Mouse (Mus musculus) forebrain, embryonic 12.5 days (tissue): ENCODE data around the gene Slc13a4. TPM values are rescaled to one million over a fixed set of nuclear protein-coding genes. Genes with fewer than 3 reads are reported as not detected.

ENCODE experiments used
- ATAC-seq: fragments of 200-750 bp; cut with Nextera tagmentation; 2 replicates; pipeline ENCODE4 v1.8.0; 2017; ENCODE audit warnings: moderate TSS enrichment; ENCODE audit not compliant: low FRiP score
- H3K27ac ChIP-seq: fragments of 300-500 bp; sonication (generic); 2 replicates; pipeline ENCODE4 v1.5.1; 2016; ENCODE audit warnings: mild to moderate bottlenecking
- H3K27me3 ChIP-seq: fragments of 300-500 bp; sonication (generic); 2 replicates; pipeline ENCODE4 v1.6.1; 2016; ENCODE audit warnings: mild to moderate bottlenecking
- H3K36me3 ChIP-seq: fragments of 300-500 bp; sonication (generic); replicated peaks from 2 replicates; pipeline ENCODE4 v1.6.1; 2016; ENCODE audit warnings: mild to moderate bottlenecking
- H3K4me1 ChIP-seq: fragments of 300-500 bp; sonication (generic); 2 replicates; pipeline ENCODE4 v1.6.1; 2016
- H3K4me2 ChIP-seq: fragments of 300-500 bp; sonication (generic); 2 replicates; pipeline ENCODE4 v1.6.1; 2016; ENCODE audit warnings: mild to moderate bottlenecking, moderate library complexity
- H3K4me3 ChIP-seq: fragments of 300-500 bp; sonication (generic); replicated peaks from 2 replicates; pipeline ENCODE4 v1.5.1; 2016; ENCODE audit warnings: mild to moderate bottlenecking
- H3K9ac ChIP-seq: fragments of 300-500 bp; sonication (generic); 2 replicates; pipeline ENCODE4 v1.6.1; 2016; ENCODE audit warnings: mild to moderate bottlenecking
- H3K9me3 ChIP-seq: fragments of 300-500 bp; sonication (generic); 2 replicates; pipeline ENCODE4 v1.6.1; 2016
- WGBS: fragments of 180-500 bp; shearing (Covaris S2); methylation state at CpG from one replicate; pipeline ENCODE4 v1.1.7; 2016; 5-methylcytosine and 5-hydroxymethylcytosine counted together
- polyA plus RNA-seq: library from polyadenylated mRNA; unstranded; fragments of >200 nt; fragmentation: Nextera tagmentation; extraction: Ambion mirVana; gene quantifications from 2 replicates; pipeline ENCODE4 v1.2.1, GENCODE M21; 2016

Gene Slc13a4
- polyA plus RNA-seq, 1 experiment from 2014 or later: 0.14 TPM

- Histone ChIP-seq H3K4me1 (no peaks in the 10 kb centered on the region), H3K27ac (no peak overlapping the region), H3K27me3 (no peaks in the 10 kb centered on the region), H3K4me3 (no peak overlapping the region), H3K4me2 (no peak overlapping the region), H3K9me3 (no peaks in the 10 kb centered on the region), H3K36me3 (no peaks in the 10 kb centered on the region), H3K9ac (no peak overlapping the region)
- no peak for ATAC-seq
- WGBS: 90% methylated on average over 7 of the region's 7 CpGs
These were observed 10.3 kb downstream of the Slc13a4 start for GRCm38 (mm10) chr6:35297516-35298227.

GRCm38 (mm10) chr6:35297001-35297400, 10.9 kb downstream of the Slc13a4 start:
- no peak for ATAC-seq
- H3K27me3 ChIP-seq: no peaks in the 10 kb centered on the region
- H3K9me3 ChIP-seq: no peaks in the 10 kb centered on the region
- H3K9ac ChIP-seq: no peak overlapping the region
- no peaks in the 10 kb centered on the region for H3K36me3 ChIP-seq
- no peaks in the 10 kb centered on the region for H3K4me1 ChIP-seq
- no peak overlapping the region for H3K27ac ChIP-seq
- no peak overlapping the region for H3K4me2 ChIP-seq
- 44% methylated on average over 2 of the region's 2 CpGs for WGBS
- H3K4me3 ChIP-seq: no peak overlapping the region

- no peak for ATAC-seq
- no peaks in the 10 kb centered on the region for H3K36me3 ChIP-seq
- H3K27me3 ChIP-seq: no peaks in the 10 kb centered on the region
- H3K9ac ChIP-seq: no peak overlapping the region
- H3K4me1 ChIP-seq: no peaks in the 10 kb centered on the region
- no peaks in the 10 kb centered on the region for H3K9me3 ChIP-seq
- no peak overlapping the region for H3K4me3 ChIP-seq
- H3K4me2 ChIP-seq: no peak overlapping the region
- H3K27ac ChIP-seq: no peak overlapping the region
- 88% methylated on average over 2 of the region's 2 CpGs for WGBS
These were observed 13.0 kb downstream of the Slc13a4 start for GRCm38 (mm10) chr6:35294964-35295363.

GRCm38 (mm10) chr6:35289676-35290075, 18.3 kb downstream of the Slc13a4 start:
- H3K9me3 ChIP-seq: no peaks in the 10 kb centered on the region
- H3K4me2 ChIP-seq: no peak overlapping the region
- no peak for ATAC-seq
- no peaks in the 10 kb centered on the region for H3K36me3 ChIP-seq
- WGBS: 94% methylated on average over 8 of the region's 8 CpGs
- no peaks in the 10 kb centered on the region for H3K27me3 ChIP-seq
- no peak overlapping the region for H3K27ac ChIP-seq
- H3K9ac ChIP-seq: no peak overlapping the region
- H3K4me1 ChIP-seq: peaks cover 8% of the 10 kb centered on the region; the same call in 1 of the 2 replicates
- H3K4me3 ChIP-seq: no peak overlapping the region

- Histone ChIP-seq H3K9me3 (no peaks in the 10 kb centered on the region), H3K9ac (no peak overlapping the region), H3K27me3 (no peaks in the 10 kb centered on the region), H3K4me1 (peaks cover 8% of the 10 kb centered on the region; the same call in 1 of the 2 replicates), H3K4me2 (no peak overlapping the region), H3K36me3 (no peaks in the 10 kb centered on the region), H3K27ac (no peak overlapping the region), H3K4me3 (no peak overlapping the region)
- 12% methylated on average over 7 of the region's 7 CpGs for WGBS
- ATAC-seq: peak; percentile 36; the same call in 1 of the 2 replicates
These were observed 19.0 kb downstream of the Slc13a4 start for GRCm38 (mm10) chr6:35288920-35289319.

GRCm38 (mm10) chr6:35288114-35288761, 19.7 kb downstream of the Slc13a4 start:
- 78% methylated on average over 11 of the region's 11 CpGs for WGBS
- H3K27ac ChIP-seq: no peak overlapping the region
- no peak for ATAC-seq

GRCm38 (mm10) chr6:35279306-35279705, 28.6 kb downstream of the Slc13a4 start:
- WGBS: 86% methylated on average over 10 of the region's 10 CpGs
- Histone ChIP-seq H3K9ac (no peak overlapping the region), H3K27me3 (no peaks in the 10 kb centered on the region), H3K4me3 (no peak overlapping the region), H3K9me3 (no peaks in the 10 kb centered on the region), H3K4me1 (no peaks in the 10 kb centered on the region), H3K27ac (no peak overlapping the region), H3K4me2 (no peak overlapping the region), H3K36me3 (no peaks in the 10 kb centered on the region)
- no peak for ATAC-seq

More at GRCm38 (mm10) chr6:35288114-35288761, 19.7 kb downstream of the Slc13a4 start:
- no peak overlapping the region for H3K4me3 ChIP-seq
- H3K36me3 ChIP-seq: no peaks in the 10 kb centered on the region
- no peaks in the 10 kb centered on the region for H3K9me3 ChIP-seq
- no peak overlapping the region for H3K9ac ChIP-seq
- H3K4me2 ChIP-seq: no peak overlapping the region
- H3K27me3 ChIP-seq: no peaks in the 10 kb centered on the region
- peaks cover 8% of the 10 kb centered on the region; the same call in 1 of the 2 replicates for H3K4me1 ChIP-seq

GRCm38 (mm10) chr6:35277903-35278587, 29.9 kb downstream of the Slc13a4 start:
- no peaks in the 10 kb centered on the region for H3K9me3 ChIP-seq
- H3K27ac ChIP-seq: no peak overlapping the region
- no peak for ATAC-seq
- 72% methylated on average over 10 of the region's 10 CpGs for WGBS
- no peaks in the 10 kb centered on the region for H3K4me1 ChIP-seq
- no peaks in the 10 kb centered on the region for H3K36me3 ChIP-seq
- H3K4me2 ChIP-seq: no peak overlapping the region
- no peak overlapping the region for H3K4me3 ChIP-seq
- H3K9ac ChIP-seq: no peak overlapping the region
- no peaks in the 10 kb centered on the region for H3K27me3 ChIP-seq

- no peak for ATAC-seq
- no peak overlapping the region for H3K4me2 ChIP-seq
- 87% methylated on average over 11 of the region's 11 CpGs for WGBS
These were observed 34.4 kb downstream of the Slc13a4 start for GRCm38 (mm10) chr6:35273391-35274082.

GRCm38 (mm10) chr6:35271868-35272765, 35.8 kb downstream of the Slc13a4 start:
- Histone ChIP-seq H3K4me1 (no peaks in the 10 kb centered on the region), H3K4me3 (no peak overlapping the region), H3K9me3 (no peaks in the 10 kb centered on the region), H3K9ac (no peak overlapping the region), H3K4me2 (no peak overlapping the region), H3K27ac (no peak overlapping the region), H3K36me3 (no peaks in the 10 kb centered on the region), H3K27me3 (no peaks in the 10 kb centered on the region)
- WGBS: 91% methylated on average over 20 of the region's 20 CpGs
- ATAC-seq: no peak

More at GRCm38 (mm10) chr6:35273391-35274082, 34.4 kb downstream of the Slc13a4 start:
- Histone ChIP-seq H3K4me1 (no peaks in the 10 kb centered on the region), H3K36me3 (no peaks in the 10 kb centered on the region), H3K9ac (no peak overlapping the region), H3K4me3 (no peak overlapping the region), H3K27me3 (no peaks in the 10 kb centered on the region), H3K9me3 (no peaks in the 10 kb centered on the region), H3K27ac (no peak overlapping the region)

GRCm38 (mm10) chr6:35271094-35271855, 36.7 kb downstream of the Slc13a4 start:
- H3K4me2 ChIP-seq: no peak overlapping the region
- H3K27ac ChIP-seq: no peak overlapping the region
- no peak overlapping the region for H3K9ac ChIP-seq
- no peaks in the 10 kb centered on the region for H3K4me1 ChIP-seq
- WGBS: 88% methylated on average over 12 of the region's 12 CpGs
- H3K4me3 ChIP-seq: no peak overlapping the region
- H3K36me3 ChIP-seq: no peaks in the 10 kb centered on the region
- no peaks in the 10 kb centered on the region for H3K27me3 ChIP-seq
- no peak for ATAC-seq
- no peaks in the 10 kb centered on the region for H3K9me3 ChIP-seq
